Mouse (Mus musculus) hindbrain, embryonic 11.5 days (tissue): ENCODE data around the gene Ttc39d. TPM values are rescaled to one million over a fixed set of nuclear protein-coding genes. Genes with fewer than 3 reads are reported as not detected.

Experiments used
- ATAC-seq: fragments of 200-750 bp; cut with Nextera tagmentation; 2 replicates; pipeline ENCODE4 v1.8.0; 2017; ENCODE audit warnings: mild to moderate bottlenecking, moderate TSS enrichment, moderate library complexity; ENCODE audit not compliant: low FRiP score
- DNase-seq: peaks from one replicate; pipeline ENCODE4 v3.0.0-alpha.2; 2015; ENCODE audit warnings: low spot score
- H3K27ac ChIP-seq: fragments of 300-500 bp; sonication (generic); 2 replicates; pipeline ENCODE4 v1.5.1; 2014; ENCODE audit warnings: mild to moderate bottlenecking, low read depth, low read length
- H3K27me3 ChIP-seq: fragments of 300-500 bp; sonication (generic); 2 replicates; pipeline ENCODE4 v1.6.1; 2014; ENCODE audit warnings: mild to moderate bottlenecking, low read length, moderate library complexity, mixed read lengths; ENCODE audit not compliant: control insufficient read depth, insufficient read depth
- H3K36me3 ChIP-seq: fragments of 300-500 bp; sonication (generic); 2 replicates; pipeline ENCODE4 v1.6.1; 2014; ENCODE audit warnings: mild to moderate bottlenecking, low read length, moderate library complexity, mixed read lengths; ENCODE audit not compliant: control insufficient read depth, insufficient read depth
- H3K4me1 ChIP-seq: fragments of 300-500 bp; sonication (generic); replicated peaks from 2 replicates; pipeline ENCODE4 v1.6.1; 2014; ENCODE audit warnings: low read length, mixed read lengths; ENCODE audit not compliant: control insufficient read depth, insufficient read depth
- H3K4me2 ChIP-seq: fragments of 300-500 bp; sonication (generic); replicated peaks from 2 replicates; pipeline ENCODE4 v1.6.1; 2014; ENCODE audit warnings: mild to moderate bottlenecking, low read depth, low read length
- H3K4me3 ChIP-seq: fragments of 300-500 bp; sonication (generic); 2 replicates; pipeline ENCODE4 v1.5.1; 2014; ENCODE audit warnings: low read depth, low read length
- H3K9ac ChIP-seq: fragments of 300-500 bp; sonication (generic); 2 replicates; pipeline ENCODE4 v1.6.1; 2014; ENCODE audit warnings: low read depth, low read length
- H3K9me3 ChIP-seq: fragments of 300-500 bp; sonication (generic); 2 replicates; pipeline ENCODE4 v1.6.1; 2016; ENCODE audit warnings: low read length; ENCODE audit not compliant: control insufficient read depth
- WGBS: fragments of 180-500 bp; shearing (Covaris S2); extraction: QIAGEN DNeasy Blood & Tissue Kit; methylation state at CpG from one replicate; pipeline ENCODE4 v1.1.7; 2014; 5-methylcytosine and 5-hydroxymethylcytosine counted together
- polyA plus RNA-seq: library from polyadenylated mRNA; unstranded; fragments of >200 nt; fragmentation: Nextera tagmentation; extraction: Ambion mirVana; gene quantifications from 2 replicates; pipeline ENCODE4 v1.2.1, GENCODE M21; 2014

Ttc39d gene
- polyA plus RNA-seq, 1 experiment from 2014 or later: not detected

GRCm38 (mm10) chr17:80233844-80234243 is 26.6 kb downstream of the Ttc39d start:
- H3K27me3 ChIP-seq: no peaks in the 10 kb centered on the region
- no peak overlapping the region for H3K27ac ChIP-seq
- H3K4me3 ChIP-seq: no peak overlapping the region
- 96% methylated on average over 5 of the region's 5 CpGs for WGBS
- no peaks in the 10 kb centered on the region for H3K4me1 ChIP-seq
- ATAC-seq (no peak), DNase-seq (no peak)
- no peak overlapping the region for H3K9ac ChIP-seq
- H3K36me3 ChIP-seq: no peaks in the 10 kb centered on the region
- H3K4me2 ChIP-seq: no peak overlapping the region
- H3K9me3 ChIP-seq: no peaks in the 10 kb centered on the region

- H3K4me2 ChIP-seq: no peak overlapping the region
- no peaks in the 10 kb centered on the region for H3K36me3 ChIP-seq
- no peak overlapping the region for H3K4me3 ChIP-seq
- H3K27me3 ChIP-seq: no peaks in the 10 kb centered on the region
- H3K9me3 ChIP-seq: no peaks in the 10 kb centered on the region
- 88% methylated on average over 7 of the region's 7 CpGs for WGBS
- no peaks in the 10 kb centered on the region for H3K4me1 ChIP-seq
- ATAC-seq (no peak), DNase-seq (no peak)
- no peak overlapping the region for H3K27ac ChIP-seq
- H3K9ac ChIP-seq: no peak overlapping the region
These were observed 27.1 kb downstream of the Ttc39d start for GRCm38 (mm10) chr17:80234376-80234775.

DNA sequence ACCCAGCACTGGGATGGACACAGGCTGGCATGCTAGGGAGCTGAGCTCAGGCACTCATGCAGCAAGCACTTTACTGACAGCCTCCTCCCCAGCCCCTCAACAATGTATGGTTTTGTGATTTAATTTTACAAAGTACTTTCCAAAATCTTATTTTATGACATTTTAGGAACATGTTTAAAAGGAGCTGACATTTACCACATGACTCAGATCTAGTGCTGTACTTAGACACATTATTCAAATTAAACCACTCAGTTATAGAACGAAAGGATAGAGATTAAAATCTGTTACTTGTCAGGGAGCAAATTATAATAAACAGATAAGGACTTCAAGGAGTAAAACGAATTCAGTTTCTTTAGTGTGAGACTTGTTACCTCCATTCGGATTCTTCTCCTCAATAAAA is 28.2 kb downstream of the Ttc39d start:
- no peak for ATAC-seq
- no peak for DNase-seq
- no peak overlapping the region for H3K27ac ChIP-seq
- H3K9me3 ChIP-seq: no peaks in the 10 kb centered on the region
- H3K4me1 ChIP-seq: no peaks in the 10 kb centered on the region
- peaks cover 2% of the 10 kb centered on the region for H3K36me3 ChIP-seq
- no peak overlapping the region for H3K4me2 ChIP-seq
- H3K4me3 ChIP-seq: no peak overlapping the region
- WGBS: 94% methylated on average over 3 of the region's 3 CpGs
- no peak overlapping the region for H3K9ac ChIP-seq
- H3K27me3 ChIP-seq: no peaks in the 10 kb centered on the region

DNA sequence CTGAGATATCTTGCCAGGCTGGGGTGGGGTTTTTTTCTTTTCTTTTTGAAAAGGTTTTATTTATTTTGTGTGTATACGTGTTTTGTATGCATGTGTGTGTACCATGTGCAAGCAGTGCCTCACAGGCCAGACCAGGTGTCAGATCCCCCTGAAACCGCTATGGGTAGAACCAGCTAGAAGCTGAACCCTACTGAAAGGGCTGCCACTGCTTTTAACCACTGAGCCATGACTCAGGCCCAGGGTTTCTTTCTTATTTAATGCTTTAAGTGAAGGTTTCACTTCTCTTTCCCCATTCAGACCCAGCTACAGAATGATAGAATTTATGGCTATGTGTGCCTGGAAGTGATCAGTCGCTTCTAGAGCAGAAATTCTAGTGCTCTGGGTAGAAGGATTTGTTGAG is 29.5 kb downstream of the Ttc39d start:
- H3K27me3 ChIP-seq: no peaks in the 10 kb centered on the region
- DNase-seq (no peak), ATAC-seq (no peak)
- 98% methylated on average over 3 of the region's 3 CpGs for WGBS
- H3K4me3 ChIP-seq: no peak overlapping the region
- no peak overlapping the region for H3K4me2 ChIP-seq
- H3K4me1 ChIP-seq: no peaks in the 10 kb centered on the region
- H3K36me3 ChIP-seq: peaks cover 4% of the 10 kb centered on the region
- H3K9me3 ChIP-seq: no peaks in the 10 kb centered on the region
- H3K27ac ChIP-seq: no peak overlapping the region
- H3K9ac ChIP-seq: no peak overlapping the region

GRCm38 (mm10) chr17:80237475-80237874 is 30.2 kb downstream of the Ttc39d start:
- DNase-seq (no peak), ATAC-seq (no peak)
- Histone ChIP-seq H3K27me3 (no peaks in the 10 kb centered on the region), H3K4me3 (no peak overlapping the region), H3K27ac (no peak overlapping the region), H3K4me2 (no peak overlapping the region), H3K36me3 (peaks cover 4% of the 10 kb centered on the region), H3K4me1 (no peaks in the 10 kb centered on the region), H3K9ac (no peak overlapping the region), H3K9me3 (no peaks in the 10 kb centered on the region)
- WGBS: 95% methylated on average over 5 of the region's 5 CpGs

DNA sequence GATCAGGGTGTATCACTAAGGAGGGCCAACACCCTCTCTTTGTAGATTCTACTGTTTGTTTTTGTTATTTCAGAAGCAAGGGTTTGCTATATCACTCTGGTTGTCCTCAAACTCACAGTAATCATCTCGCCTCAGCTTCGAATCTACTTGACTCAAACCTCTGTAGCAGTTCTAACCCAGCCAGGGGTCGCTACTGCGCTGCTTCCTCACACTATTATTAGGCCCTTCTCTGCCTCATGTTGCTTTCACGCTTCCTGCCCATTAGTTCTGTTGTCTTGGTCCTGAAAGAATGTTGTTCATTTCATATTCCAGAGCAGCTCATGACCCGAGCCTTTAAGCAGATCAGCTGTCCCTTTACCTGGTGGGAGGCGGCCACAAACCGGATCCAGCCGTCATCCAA is 34.3 kb downstream of the Ttc39d start:
- Histone ChIP-seq H3K36me3 (peaks cover 4% of the 10 kb centered on the region), H3K9me3 (no peaks in the 10 kb centered on the region), H3K4me1 (no peaks in the 10 kb centered on the region), H3K9ac (no peak overlapping the region), H3K27me3 (no peaks in the 10 kb centered on the region), H3K27ac (no peak overlapping the region), H3K4me3 (no peak overlapping the region), H3K4me2 (no peak overlapping the region)
- ATAC-seq (no peak), DNase-seq (no peak)
- WGBS: 89% methylated on average over 9 of the region's 9 CpGs

- H3K4me1 ChIP-seq: no peaks in the 10 kb centered on the region
- 55% methylated on average over 13 of the region's 13 CpGs for WGBS
- no peak for ATAC-seq
- H3K27me3 ChIP-seq: no peaks in the 10 kb centered on the region
- no peak overlapping the region for H3K27ac ChIP-seq
- H3K36me3 ChIP-seq: peaks cover 4% of the 10 kb centered on the region
- no peak for DNase-seq
- no peaks in the 10 kb centered on the region for H3K9me3 ChIP-seq
- H3K4me2 ChIP-seq: no peak overlapping the region
- H3K4me3 ChIP-seq: no peak overlapping the region
- H3K9ac ChIP-seq: no peak overlapping the region
These were observed 35.9 kb downstream of the Ttc39d start for GRCm38 (mm10) chr17:80243116-80243515.

DNA sequence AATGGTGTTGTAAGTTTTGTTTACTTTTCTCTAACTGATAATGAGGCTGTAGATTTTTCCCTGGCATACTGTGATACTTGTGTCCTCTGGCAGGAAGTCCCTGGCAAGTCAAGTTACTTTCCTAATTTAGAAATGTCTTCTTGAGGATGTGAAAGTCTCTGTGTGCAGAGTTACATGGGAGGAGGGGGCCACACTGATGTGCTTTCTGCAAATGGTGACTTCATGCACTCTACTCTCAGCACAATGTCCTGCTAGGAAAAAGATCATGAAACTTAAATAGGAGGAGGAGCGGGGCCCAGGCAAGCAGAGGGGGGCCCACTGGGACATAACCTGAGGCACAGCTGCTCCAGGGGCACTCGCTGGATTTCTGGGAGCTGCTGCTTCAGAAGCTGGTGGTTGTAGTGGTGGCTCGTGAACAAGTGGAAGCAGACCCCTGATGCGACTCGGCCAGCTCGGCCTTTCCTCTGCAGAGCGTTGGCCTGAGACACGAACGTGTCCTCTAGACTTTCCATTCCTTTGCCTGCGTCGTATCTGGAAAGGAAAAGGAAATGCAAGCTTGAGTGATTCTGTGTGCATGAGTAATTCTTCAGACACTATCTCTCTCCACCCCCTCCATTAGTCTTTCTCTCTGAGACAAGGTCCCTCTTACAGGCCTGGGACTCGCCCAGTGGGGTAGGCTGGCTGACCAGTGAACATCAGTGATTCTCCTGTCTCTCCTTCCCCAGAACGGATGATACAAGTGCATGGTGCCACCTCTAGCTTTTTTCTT is 45.7 kb downstream of the Ttc39d start:
- Histone ChIP-seq H3K9me3 (no peaks in the 10 kb centered on the region), H3K4me1 (no peaks in the 10 kb centered on the region), H3K4me3 (no peak overlapping the region), H3K27ac (no peak overlapping the region), H3K9ac (no peak overlapping the region), H3K27me3 (no peaks in the 10 kb centered on the region), H3K4me2 (no peak overlapping the region), H3K36me3 (peaks cover 17% of the 10 kb centered on the region)
- WGBS: 79% methylated on average over 13 of the region's 13 CpGs
- no peak for DNase-seq
- ATAC-seq: no peak

- Histone ChIP-seq H3K27me3 (no peaks in the 10 kb centered on the region), H3K9ac (no peak overlapping the region), H3K27ac (no peak overlapping the region), H3K9me3 (no peaks in the 10 kb centered on the region), H3K4me2 (no peak overlapping the region), H3K4me1 (no peaks in the 10 kb centered on the region), H3K4me3 (no peak overlapping the region), H3K36me3 (peaks cover 12% of the 10 kb centered on the region)
- 98% methylated on average over 5 of the region's 5 CpGs for WGBS
- no peak for ATAC-seq
- no peak for DNase-seq
These were observed 47.2 kb downstream of the Ttc39d start for GRCm38 (mm10) chr17:80254421-80254820.
